Mouse (Mus musculus): ENCODE data around the gene Tmem14c. TPM values are rescaled to one million over a fixed set of nuclear protein-coding genes. Genes with fewer than 3 reads are reported as not detected.

The Tmem14c gene
- total RNA-seq, 1 experiment from 2014 or later = 128 TPM

- no peak for ATAC-seq (replicated peaks; ENCODE audit: low read depth, poor library complexity, severe bottlenecking)
Observed at GRCm38 (mm10) chr13:41006244-41006643, 9.8 kb upstream of the Tmem14c start.

- ATAC-seq (replicated peaks; ENCODE audit: low read depth, poor library complexity, severe bottlenecking) = no peak
Observed at GRCm38 (mm10) chr13:41008271-41008670, 7.8 kb upstream of the Tmem14c start.

GRCm38 (mm10) chr13:41008946-41009345, 7.1 kb upstream of the Tmem14c start:
- ATAC-seq (replicated peaks; ENCODE audit: low read depth, poor library complexity, severe bottlenecking) = peak; percentile 45; the same call in 1 of the 2 replicates

GRCm38 (mm10) chr13:41016797-41017405, 809 bp downstream of the Tmem14c start:
- no peak for ATAC-seq (replicated peaks; ENCODE audit: low read depth, poor library complexity, severe bottlenecking)

GRCm38 (mm10) chr13:41017832-41018231, 1.7 kb downstream of the Tmem14c start:
- peak; percentile 16 for ATAC-seq (replicated peaks; ENCODE audit: low read depth, poor library complexity, severe bottlenecking)

- no peak for ATAC-seq (replicated peaks; ENCODE audit: low read depth, poor library complexity, severe bottlenecking)
Observed at GRCm38 (mm10) chr13:41018236-41018635, 2.1 kb downstream of the Tmem14c start.

- ATAC-seq (replicated peaks; ENCODE audit: low read depth, poor library complexity, severe bottlenecking) = no peak
Observed at GRCm38 (mm10) chr13:41018756-41019591, 2.9 kb downstream of the Tmem14c start.

GRCm38 (mm10) chr13:41020494-41020893, 4.4 kb downstream of the Tmem14c start:
- ATAC-seq (replicated peaks; ENCODE audit: low read depth, poor library complexity, severe bottlenecking) = peak; percentile 16; the same call in 1 of the 2 replicates

- ATAC-seq (replicated peaks; ENCODE audit: low read depth, poor library complexity, severe bottlenecking) = no peak
Observed at GRCm38 (mm10) chr13:41021607-41022006, 5.5 kb downstream of the Tmem14c start.

- ATAC-seq (replicated peaks; ENCODE audit: low read depth, poor library complexity, severe bottlenecking) = no peak
Observed at GRCm38 (mm10) chr13:41022099-41022498, 6.0 kb downstream of the Tmem14c start.

- no peak for ATAC-seq (replicated peaks; ENCODE audit: low read depth, poor library complexity, severe bottlenecking)
Observed at GRCm38 (mm10) chr13:41030098-41030497, 14.0 kb downstream of the Tmem14c start.

GRCm38 (mm10) chr13:41042511-41042910, 26.4 kb downstream of the Tmem14c start:
- ATAC-seq (replicated peaks; ENCODE audit: low read depth, poor library complexity, severe bottlenecking) = no peak

- ATAC-seq (replicated peaks; ENCODE audit: low read depth, poor library complexity, severe bottlenecking) = no peak
Observed at GRCm38 (mm10) chr13:41045901-41046300, 29.8 kb downstream of the Tmem14c start.

GRCm38 (mm10) chr13:41047280-41047679, 31.2 kb downstream of the Tmem14c start:
- no peak for ATAC-seq (replicated peaks; ENCODE audit: low read depth, poor library complexity, severe bottlenecking)

- no peak for ATAC-seq (replicated peaks; ENCODE audit: low read depth, poor library complexity, severe bottlenecking)
Observed at GRCm38 (mm10) chr13:41051965-41052364, 35.9 kb downstream of the Tmem14c start.

- no peak for ATAC-seq (replicated peaks; ENCODE audit: low read depth, poor library complexity, severe bottlenecking)
Observed at GRCm38 (mm10) chr13:41067618-41068017, 51.5 kb downstream of the Tmem14c start.

- no peak for ATAC-seq (replicated peaks; ENCODE audit: low read depth, poor library complexity, severe bottlenecking)
Observed at GRCm38 (mm10) chr13:41071617-41072016, 55.5 kb downstream of the Tmem14c start.

Data from common myeloid progenitor, adult 5-6 weeks (primary cell).